Mouse (Mus musculus) frontal cortex, postnatal 25 days (tissue): ENCODE data around the gene Pwwp2b.
A peak's percentile ranks its signal among the peaks of the same experiment; 100 is the strongest.

ENCODE experiments used
- DNase-seq, 2 experiments: peaks; one replicate each; pipeline ENCODE4 v3.0.0; 2022; ENCODE audit warnings: low spot score in 2 of 2

The Pwwp2b gene

DNA sequence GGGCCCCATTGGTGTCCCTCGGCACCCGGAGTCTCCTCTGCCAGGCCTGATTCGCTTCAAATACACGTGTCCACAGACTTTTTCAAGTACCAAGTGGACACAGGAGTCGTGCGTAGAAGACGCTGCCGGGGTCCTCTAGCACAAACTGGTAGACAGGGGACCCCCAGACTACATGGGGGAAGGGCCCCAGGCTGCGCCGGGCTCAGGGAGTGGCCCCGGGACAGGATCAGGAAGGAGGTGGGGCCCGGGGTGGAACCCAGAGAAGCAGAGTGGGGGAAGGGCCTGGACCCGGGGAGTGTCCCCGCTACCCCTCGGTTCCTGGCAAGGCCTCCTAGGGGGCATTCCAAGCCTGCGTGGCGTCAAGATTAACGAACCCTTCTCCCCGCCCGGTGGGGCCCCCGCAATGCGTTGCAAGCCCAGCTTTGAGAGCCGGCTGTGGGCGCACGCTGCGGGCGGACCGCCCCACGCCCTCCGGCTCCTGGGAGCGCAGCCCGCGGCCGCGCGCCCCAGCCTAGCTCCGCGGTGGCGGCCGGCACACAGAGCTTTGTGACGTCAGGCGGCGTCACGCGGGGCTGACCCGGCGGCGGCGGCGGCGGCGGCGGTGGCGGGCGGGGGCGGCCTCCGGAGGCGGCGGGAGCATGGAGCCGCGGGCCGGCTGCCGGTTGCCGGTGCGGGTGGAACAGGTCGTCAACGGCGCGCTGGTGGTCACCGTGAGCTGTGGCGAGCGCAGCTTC lies at the start of gene Pwwp2b:
TSS of gene Pwwp2b (plus strand) at position 602 of the 734 bp plus-strand sequence.
- DNase-seq = peak; percentile 36 to 47

DNA sequence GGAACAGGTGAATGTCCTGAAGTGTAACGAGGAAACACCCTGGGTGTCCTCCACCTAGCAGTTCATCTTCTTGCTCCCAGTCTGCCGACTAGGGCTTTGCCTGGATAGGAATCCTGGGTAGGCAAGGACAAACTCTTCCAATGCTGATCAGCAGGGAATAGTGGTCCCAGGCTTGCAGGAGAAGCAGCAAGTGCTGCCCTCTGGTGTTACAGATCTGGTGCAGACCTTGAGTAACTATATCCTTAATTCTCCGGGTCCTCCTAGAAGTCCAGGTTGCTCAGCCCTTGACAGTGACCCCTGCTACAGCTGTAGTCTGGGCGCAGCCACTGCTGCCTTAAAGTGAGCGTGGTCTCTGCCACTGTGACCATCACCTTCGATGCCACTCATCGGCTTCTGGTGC lies 48.2 kb upstream of the Pwwp2b start:
- DNase-seq = peak; percentile 53 to 60

DNA sequence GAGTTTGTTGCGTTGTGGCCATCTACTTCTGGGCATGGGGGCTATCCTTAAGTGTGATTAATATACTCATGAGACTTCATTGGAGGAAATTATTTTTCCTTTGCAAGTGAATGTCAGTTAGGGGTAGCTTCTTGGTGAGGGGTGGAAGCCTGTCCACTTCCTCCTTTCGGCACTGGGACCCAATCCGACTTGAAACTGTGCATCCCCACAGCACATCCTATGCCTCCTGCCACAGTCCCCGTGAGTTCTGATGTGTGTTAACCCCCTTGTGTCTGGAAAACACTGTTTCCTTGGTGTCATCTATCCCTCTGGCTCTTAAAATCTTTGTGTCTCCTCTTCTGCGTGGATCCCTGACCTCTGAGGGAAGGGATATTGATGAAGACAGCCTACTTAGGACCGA lies 47.1 kb upstream of the Pwwp2b start:
- peak in 1 of 2 experiments; percentile 0 for DNase-seq

DNA sequence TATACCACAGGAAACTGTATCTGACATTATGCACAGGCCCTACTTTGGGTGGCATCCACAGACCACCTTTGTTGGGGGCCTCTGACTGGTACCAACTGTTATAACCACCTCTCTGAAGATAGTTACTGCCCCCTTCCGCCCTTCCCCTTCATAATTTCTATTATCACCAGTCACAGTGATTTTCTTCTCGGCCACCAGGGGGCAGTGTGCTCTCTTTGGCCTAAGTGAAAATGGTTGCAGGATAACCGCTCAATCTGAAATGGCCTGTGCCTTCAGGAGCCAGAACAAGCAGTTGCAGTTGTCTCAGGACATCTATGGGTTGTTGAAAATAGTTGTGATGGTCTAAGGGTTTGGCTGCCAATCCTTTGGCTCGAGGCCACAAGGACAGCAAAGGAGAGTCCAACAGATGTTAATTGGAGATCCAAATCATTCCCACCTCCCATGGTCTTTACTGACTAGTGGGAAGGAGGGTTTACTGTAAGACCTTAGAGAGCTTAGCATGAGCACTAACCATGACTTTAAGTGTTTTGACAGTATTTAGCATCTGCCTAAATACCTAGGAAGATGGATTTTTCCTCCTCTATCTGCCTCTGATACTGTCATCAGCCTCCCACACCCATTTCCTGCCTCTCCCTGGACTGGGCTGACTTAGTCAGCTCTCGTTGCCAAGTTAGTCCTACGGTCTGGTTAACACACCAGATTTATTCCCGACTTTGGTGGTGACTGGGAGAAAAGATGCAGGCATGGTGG lies 40.1 kb upstream of the Pwwp2b start:
- DNase-seq = peak in 1 of 2 experiments; percentile 1

DNA sequence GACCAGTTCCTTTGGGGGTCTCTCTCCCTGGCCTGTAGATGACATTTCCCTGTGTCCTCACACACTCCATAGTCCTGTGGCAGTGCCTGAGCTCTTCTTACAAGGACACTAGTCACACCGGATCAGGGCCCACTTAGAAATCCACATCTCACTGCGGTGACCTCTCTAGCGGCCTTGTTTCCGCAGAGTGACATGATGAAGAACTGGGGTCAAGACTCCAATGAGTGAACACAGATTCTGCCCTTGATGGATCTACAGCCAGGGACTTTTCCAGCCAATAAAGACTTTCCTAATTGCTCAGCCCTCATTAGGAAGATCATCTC lies 39.5 kb upstream of the Pwwp2b start:
- DNase-seq = no peak

DNA sequence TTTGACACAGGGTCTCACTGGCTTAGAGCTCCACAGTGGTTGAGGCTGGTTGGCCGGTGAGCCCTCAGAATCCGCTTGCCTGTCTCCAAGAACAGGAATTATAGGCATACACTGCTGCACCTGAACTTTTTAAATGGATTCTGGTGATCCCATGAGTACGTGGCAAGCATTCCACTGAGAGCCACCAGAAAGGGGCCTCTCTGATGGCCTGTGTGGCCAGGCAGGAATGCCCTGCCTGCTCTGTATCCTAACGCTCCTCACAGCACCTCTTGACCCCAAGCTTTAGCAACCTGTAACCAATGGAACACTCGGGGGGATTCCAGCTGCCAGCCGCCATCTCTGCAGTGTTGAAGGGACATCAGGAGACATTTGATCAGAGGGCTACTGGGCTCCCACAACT lies 36.5 kb upstream of the Pwwp2b start:
- DNase-seq = peak in 1 of 2 experiments; percentile 1

DNA sequence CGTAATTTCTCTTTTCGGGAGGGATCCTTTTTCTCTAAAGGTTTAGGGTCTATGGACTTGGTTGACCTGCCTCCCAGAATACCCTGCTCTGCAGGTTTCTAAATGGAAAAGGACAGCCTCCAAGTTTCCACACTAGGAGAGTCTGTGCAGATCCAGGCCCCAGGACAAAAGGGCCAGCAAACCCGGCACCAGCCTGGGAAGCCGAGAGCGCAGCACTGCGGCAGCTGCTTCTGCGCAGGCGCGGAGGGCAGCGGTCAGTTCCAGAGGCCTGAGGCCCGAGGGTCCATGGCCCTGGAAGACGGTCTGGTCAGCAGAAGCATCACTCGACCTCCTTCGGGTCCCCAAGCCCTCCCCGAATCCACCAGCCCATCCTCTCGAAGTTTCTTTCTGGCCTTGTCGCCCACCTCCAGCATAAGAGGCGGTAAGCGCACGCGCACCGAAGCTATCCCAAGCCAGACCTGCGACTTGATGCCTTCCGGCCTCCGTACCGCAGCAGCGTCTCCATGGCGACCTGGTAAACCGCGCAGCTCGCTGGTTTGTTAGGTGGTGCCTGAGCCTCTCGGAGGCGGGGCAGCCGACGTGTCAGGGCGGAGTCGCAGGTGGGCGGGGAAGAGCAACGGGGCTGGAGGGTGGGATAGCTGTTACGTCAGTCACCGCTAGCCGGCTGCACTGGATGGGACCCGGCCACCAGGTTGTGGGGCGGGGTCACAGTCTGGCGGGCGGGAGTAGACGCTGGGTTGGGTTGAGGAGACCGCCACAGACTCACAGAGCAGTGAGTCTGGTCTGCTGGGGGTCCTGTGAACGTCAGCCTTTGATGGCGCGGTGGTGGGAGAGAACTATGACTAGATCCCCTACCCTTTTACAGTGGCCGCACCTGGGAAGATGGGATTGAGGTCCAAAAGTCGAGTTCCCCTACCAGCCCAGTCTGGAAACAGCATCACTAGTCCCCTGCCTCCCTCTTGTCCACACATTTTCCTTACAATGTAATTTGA lies 35.2 kb upstream of the Pwwp2b start, which contains the start of the genes Lrrc27 and Stk32c:
TSS of gene Lrrc27 (plus strand) at position 235 of the 992 bp plus-strand sequence.
TSS of gene Stk32c (minus strand) at position 554 of the 992 bp plus-strand sequence.
- peak; percentile 97 to 98 for DNase-seq

DNA sequence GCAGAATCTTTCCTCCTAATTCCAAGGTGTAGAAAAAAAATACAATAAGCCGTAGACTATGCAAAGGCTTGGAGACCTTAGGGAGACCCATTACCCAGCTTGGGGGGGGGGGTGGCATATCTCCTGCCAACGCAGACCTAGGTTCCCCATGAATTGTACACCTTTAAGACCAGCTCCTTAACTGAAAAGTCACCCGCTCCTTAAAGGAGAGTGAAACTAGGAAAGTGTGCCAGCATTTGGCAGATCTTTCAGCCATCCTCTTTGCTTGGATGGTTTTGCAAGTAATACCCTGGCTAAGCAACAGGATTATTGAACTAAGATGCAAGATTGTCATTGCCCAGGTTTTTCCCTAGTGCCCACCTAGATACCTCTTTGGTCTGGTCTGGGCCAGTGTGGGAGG lies 34.5 kb upstream of the Pwwp2b start:
- no peak for DNase-seq

DNA sequence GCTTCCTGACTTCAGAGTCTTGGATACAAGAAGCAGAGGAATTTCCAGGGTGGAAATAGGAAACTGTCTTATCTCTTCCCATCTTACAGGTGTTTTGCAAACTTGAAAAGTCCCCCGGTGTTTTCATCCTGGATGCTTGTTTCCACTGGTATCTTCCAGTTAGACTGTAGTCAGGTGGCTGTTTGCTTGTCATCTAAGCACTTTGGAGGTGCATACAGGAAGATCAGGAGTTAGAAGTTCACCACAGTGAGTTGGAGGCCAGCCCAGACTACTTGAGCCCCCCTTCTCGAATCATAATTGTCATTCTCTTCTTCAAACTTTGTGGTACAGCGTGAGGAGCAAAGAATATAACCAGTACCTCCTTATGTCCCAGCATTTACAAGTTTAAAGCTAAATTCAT lies 34.1 kb upstream of the Pwwp2b start:
- no peak for DNase-seq

DNA sequence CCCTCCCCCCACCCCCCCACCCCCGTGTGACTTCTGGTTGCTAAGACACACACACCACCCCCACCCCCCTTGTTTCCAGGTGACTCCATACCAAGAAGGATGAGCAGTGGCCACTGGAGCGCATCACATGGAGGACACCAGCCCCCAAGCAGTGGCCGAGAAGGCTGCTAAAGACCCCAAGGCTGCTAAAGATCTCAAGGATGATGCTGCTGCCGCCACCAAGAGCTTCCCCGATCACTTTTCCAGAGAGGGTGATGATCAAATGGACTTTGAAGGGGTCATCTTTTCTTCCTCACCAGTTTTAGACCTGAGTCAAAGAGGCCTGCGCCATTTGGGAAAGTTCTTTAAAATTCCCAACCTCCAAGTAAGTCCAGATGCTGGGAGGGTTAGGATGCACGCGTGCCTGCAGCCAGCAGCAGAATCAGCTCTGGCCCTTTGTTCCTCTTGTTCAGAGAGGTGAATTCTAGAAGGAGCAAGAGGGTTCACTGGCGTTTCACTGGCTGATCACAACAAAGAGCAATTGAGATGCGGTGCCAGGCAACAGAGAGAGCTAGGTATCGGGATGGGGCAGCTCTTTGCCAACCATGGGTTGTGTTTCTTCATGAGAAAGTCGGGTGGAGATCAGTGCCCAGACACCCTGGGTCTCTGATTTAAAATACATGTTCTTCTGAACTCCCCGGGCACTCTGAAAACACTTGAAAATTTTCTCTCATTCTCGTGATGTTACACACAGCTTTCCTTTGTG lies 33.5 kb upstream of the Pwwp2b start:
- DNase-seq = no peak

DNA sequence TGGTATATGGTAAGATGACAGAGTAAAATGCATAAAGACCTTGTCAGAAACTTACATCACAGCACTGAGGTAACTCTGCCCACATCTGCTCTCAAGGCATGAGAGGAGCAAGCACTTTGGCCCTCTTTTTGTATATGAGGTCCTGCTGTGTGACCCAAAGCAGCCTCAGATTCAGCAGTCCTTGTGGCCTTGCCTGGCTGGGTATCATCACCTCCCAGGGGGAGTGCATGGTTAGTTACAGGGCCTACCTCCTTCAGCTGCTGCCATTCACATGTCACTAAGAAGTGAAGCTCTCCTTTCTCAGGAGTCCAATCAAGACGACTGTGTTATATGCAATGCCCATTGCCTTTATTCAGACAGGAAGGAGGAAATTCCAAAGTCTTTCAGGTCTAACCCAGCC lies 32.8 kb upstream of the Pwwp2b start:
- no peak for DNase-seq

DNA sequence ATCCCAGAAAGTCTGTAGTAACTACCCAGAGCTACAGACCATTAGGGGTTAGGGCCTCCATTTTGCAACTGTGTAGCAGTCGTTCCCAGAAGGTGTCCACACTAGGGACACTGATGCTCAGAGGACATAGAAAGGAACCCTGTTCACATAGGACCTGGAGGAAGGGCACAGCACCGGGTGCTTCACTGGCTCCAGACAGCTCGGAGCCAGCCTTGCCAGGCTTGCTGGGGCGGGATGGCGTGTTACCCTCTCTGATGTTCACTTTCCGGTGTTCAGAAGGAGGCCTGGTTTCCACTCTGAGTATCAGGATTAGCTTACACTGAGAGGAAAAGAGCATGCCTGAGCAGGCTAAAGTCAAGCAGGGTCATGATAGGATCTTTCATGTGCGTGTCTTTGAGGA lies 32.3 kb upstream of the Pwwp2b start:
- DNase-seq = no peak

DNA sequence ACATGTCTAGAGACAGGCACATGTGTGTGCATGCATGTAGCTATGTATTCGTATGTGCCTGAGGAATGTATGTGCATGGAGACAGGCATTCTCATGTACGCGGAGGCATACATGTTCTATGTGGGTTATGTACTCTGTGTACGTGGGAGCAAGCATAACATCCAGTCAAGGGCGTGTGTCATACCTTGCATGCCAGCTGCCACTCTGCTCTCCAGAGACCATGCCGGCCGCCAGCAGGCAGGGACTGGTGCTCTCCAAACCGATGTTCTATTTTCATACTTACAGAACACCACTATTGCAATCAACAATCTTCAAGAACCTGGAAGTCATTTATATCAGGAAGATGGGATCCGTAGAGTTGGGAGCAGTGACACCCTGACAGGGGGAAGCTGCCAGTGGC lies 31.8 kb upstream of the Pwwp2b start:
- no peak for DNase-seq

DNA sequence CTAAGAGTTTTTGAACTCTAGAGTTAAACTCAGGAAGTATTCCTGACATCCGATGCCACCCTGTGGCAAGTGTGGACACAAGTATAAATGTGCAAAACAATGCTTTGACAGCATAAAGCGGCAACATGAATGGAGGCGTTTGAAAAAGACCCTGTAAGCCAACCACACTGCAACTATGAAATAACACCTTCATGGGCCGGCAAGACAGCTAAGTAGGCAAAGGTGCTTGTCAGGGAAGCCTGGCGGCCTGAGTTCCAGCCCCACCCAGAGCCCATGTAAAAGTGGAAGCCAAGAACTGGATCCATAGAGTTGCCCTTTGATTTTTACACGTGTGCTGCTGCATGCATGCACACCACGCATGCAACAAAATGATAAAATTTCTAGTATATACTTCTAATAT lies 31.2 kb upstream of the Pwwp2b start:
- DNase-seq = no peak

DNA sequence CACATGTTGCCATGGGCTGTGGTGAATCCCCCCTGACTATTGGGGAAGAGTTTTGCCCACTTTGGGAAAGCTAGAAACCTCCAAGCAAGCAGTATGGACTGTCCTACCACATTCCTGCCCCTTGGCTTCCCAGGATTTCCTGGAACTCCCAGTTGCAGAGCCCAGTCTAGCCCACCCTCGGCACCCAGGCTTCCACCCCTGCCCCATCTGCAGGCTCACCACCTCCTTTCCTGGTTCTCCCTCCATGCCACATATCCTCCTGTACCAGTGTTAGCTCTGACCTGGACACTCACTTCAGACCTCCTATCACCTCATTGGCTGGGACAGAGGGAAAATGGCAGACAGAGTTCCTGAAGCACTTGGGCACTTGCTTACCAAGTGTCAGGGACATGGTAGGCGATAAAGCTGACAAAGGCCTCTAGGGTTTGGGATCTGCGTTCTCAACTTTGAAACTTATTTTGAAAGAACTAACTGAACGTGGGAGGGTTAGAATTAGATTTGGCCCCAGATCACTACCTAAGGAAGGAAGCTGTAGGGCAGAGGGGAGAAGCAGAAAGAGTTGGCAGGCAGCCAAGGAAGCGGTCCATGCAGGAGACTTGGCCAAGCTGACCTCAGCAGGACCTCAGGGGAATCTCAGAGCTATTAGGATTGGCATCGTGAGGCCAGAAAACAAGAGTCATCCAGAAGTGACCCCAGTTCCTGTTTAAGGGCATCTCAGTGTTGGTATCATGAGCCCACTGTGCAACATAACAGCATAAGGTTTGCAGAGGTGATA lies 29.5 kb upstream of the Pwwp2b start:
- DNase-seq = no peak

DNA sequence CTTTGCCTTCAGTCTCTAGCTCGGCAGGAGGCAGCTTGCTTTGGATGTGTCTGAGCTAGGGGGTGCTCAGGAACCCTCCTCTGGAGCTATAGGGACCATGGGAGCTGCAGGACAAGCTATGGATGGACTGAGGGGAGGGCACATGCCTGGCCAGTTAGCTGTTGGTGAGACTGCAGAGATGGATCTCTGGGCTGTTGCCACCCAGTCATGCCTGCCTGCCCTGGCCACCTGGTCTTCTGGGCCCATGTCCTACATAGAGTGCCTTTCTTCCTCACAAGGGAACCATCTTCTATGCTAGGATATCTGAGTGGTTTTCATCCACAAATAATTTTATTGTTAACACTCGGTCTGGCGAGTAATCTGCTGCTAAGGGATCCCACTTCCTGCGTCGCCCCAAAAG lies 28.8 kb upstream of the Pwwp2b start:
- DNase-seq = no peak

DNA sequence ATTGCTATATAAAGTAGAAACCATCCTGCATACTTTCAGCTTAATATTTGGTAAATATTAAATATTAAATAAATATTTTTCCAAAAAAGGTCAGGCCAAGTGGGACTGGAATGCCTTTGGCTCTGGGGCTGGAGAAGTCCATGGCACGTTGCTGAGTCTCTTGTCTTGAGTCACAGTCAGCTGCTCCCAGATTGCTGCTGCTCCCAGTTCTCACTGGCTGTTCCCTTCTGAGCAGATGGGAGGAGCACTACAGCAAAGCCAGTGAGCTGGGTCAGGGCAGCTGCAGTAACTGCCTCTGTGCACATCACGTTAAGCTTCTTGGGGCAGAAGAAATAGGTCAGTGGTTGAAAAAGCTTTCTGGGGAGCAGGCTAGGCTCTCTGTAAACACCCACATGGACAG lies 28.0 kb upstream of the Pwwp2b start:
- DNase-seq = no peak

DNA sequence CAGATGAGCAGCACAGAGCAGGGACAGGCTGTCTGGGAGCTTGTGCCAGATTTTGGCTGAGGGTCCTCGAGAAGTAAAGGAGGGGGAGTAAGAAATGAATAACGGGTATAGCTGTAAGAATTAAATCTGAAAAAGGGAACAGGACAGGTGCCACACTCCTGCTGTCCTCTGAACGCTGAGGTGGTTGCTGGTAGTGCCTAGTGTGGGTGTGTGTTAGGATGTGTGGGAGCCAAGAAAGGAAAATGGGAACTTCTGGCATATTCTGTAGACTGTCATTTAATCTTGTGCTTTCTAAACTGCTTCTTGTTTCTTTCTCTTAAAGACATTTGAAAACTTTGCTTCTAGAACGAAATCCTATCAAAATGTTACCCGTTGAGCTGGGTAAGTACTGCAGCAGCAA lies 27.2 kb upstream of the Pwwp2b start:
- DNase-seq = no peak

DNA sequence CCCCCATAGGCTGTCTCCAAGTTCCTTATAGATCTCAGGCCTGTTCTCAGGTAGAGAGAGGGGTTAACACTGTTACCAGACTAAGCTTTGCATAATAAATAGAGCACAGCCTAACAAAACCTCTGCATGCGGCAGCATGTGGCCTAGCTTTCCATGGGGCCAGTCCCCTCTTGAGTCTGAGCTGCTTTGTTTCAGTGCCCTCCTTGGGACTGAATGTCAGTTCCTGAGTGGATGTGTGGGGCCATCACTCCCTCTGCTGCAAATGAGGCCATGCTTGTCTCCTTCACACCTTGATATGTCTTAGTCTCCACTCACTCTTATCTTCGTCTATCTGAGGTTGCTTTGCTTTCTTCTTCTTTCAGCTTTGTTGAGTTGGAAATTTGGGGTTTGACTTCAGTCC lies 26.4 kb upstream of the Pwwp2b start:
- no peak for DNase-seq

DNA sequence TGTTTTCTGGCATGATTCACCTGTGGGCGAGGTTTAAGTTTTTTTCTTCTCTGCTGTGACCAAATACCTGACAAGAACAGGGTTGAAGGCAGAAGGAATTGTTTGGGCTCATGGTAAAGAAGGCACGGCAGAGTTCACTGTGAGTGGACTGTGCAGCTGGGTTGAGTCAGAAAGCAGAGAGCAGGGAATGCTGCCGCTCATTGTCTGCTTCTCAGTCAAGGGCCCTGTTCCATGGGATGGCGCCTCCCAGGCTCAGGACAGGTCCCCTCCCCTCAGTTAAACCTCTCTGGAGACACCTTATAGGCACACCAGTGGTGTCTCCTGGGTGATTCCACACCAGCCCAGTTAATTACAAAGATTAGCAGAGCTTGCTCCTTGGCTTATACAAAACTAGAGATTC lies 25.9 kb upstream of the Pwwp2b start:
- no peak for DNase-seq

DNA sequence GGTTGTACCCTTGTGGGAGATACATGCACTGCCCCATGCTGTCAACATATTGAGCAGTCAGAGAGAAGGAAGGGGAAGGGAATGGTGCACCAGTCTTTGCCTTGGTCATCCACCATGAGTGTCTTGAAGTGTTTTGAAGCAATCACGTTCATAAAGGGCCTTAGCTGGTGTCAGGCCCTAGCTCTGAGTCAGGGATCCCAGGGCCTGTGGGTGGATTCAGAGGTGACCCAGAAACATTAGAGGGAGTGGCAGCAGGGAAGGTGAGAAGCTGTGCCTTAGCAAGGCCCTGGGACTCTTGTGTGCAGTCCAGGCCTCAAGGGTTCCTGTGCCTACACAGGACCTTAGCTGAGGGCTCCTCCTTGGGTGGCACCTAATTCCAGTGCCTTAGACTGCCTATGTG lies 24.2 kb upstream of the Pwwp2b start:
- DNase-seq = no peak
